Mouse (Mus musculus) embryonic fibroblast, embryonic 13.5 days (primary cell): ENCODE measurements around the gene Kcnk3.

ENCODE experiments used
- CTCF ChIP-seq: IDR thresholded peaks from 2 replicates; pipeline ENCODE4 v1.5.1; 2011; ENCODE audit warnings: mild to moderate bottlenecking, control low read depth, low read length, moderate library complexity, borderline replicate concordance; ENCODE audit not compliant: insufficient read depth
- POLR2A ChIP-seq: IDR thresholded peaks from 2 replicates; pipeline ENCODE4 v1.6.1; 2011; ENCODE audit warnings: low read depth, mild to moderate bottlenecking, control low read depth, low read length, moderate library complexity

GRCm38 (mm10) chr5:30667215-30667614, 79.2 kb downstream of the Kcnk3 start:
- TF ChIP-seq POLR2A: no peak
- no peak for TF ChIP-seq CTCF
